Mouse (Mus musculus) heart, adult 2 months (tissue): ENCODE data around the gene Tbxas1. TPM values are rescaled to one million over a fixed set of nuclear protein-coding genes. Genes with fewer than 3 reads are reported as not detected.

ENCODE experiments used
- DNase-seq, 2 experiments: peaks; one replicate each; pipeline ENCODE4 v3.0.0; 2021
- H3K27ac ChIP-seq: fragments of 200-600 bp; 2 replicates; pipeline ENCODE4 v1.8.1; 2022
- H3K27me3 ChIP-seq: fragments of 200-500 bp; 2 replicates; pipeline ENCODE4 v1.6.1; 2012; ENCODE audit warnings: mild to moderate bottlenecking, low read length, inconsistent platforms, mixed read lengths; ENCODE audit not compliant: control insufficient read depth, insufficient read depth
- H3K36me3 ChIP-seq: fragments of 200-500 bp; 2 replicates; pipeline ENCODE4 v1.6.1; 2012; ENCODE audit warnings: low read length, inconsistent platforms; ENCODE audit not compliant: control insufficient read depth, insufficient read depth
- H3K4me1 ChIP-seq: fragments of 200-500 bp; 2 replicates; pipeline ENCODE4 v1.6.1; 2011; ENCODE audit warnings: low read length; ENCODE audit not compliant: control insufficient read depth, insufficient read depth
- H3K4me3 ChIP-seq: fragments of 200-600 bp; 2 replicates; pipeline ENCODE4 v1.8.1; 2022
- H3K79me2 ChIP-seq: fragments of 200-500 bp; replicated peaks from 2 replicates; pipeline ENCODE4 v1.6.1; 2012; ENCODE audit warnings: mild to moderate bottlenecking, inconsistent platforms, low read length, moderate library complexity, mixed read lengths; ENCODE audit not compliant: control insufficient read depth, insufficient read depth
- H3K9ac ChIP-seq: fragments of 200-500 bp; 2 replicates; pipeline ENCODE4 v1.6.1; 2012; ENCODE audit warnings: low read depth, mild to moderate bottlenecking, control low read depth, inconsistent platforms, low read length, mixed read lengths
- CTCF ChIP-seq: fragments of 200-600 bp; IDR thresholded peaks from 2 replicates; pipeline ENCODE4 v1.8.1; 2022; ENCODE audit warnings: antibody characterized with exemption, mild to moderate bottlenecking, moderate library complexity
- EP300 ChIP-seq: fragments of 200-500 bp; IDR thresholded peaks from 2 replicates; pipeline ENCODE4 v1.6.1; 2011; ENCODE audit warnings: low read depth, low read length, control low read depth; ENCODE audit not compliant: insufficient read depth
- POLR2A ChIP-seq: fragments of 200-500 bp; IDR thresholded peaks from 2 replicates; pipeline ENCODE4 v1.6.1; 2011; ENCODE audit warnings: mild to moderate bottlenecking, low read depth, low read length, control low read depth; ENCODE audit not compliant: insufficient read depth
- WGBS: fragments of 180-500 bp; shearing (Covaris S2); methylation state at CpG from one replicate; pipeline ENCODE4 v1.1.7; 2018; 5-methylcytosine and 5-hydroxymethylcytosine counted together
- intact Hi-C: fragments of 180-260 bp; cut with DNase I; formaldehyde crosslinking; loops from one replicate; pipeline ENCODE4 v1.15.1; 2025
- polyA plus RNA-seq: library from polyadenylated mRNA; depleted of rRNA; stranded (reverse); fragments of >200 nt; gene quantifications from 2 replicates; pipeline ENCODE4 v1.2.3, GENCODE M21; 2012
- total RNA-seq, 2 experiments: library from RNA; stranded (reverse); gene quantifications; 2 replicates each; pipeline ENCODE4 v1.2.3; 2021

Gene Tbxas1
- total and polyA plus RNA-seq, 3 experiments = 1.9 to 2.7 (median 2.1) TPM

DNA sequence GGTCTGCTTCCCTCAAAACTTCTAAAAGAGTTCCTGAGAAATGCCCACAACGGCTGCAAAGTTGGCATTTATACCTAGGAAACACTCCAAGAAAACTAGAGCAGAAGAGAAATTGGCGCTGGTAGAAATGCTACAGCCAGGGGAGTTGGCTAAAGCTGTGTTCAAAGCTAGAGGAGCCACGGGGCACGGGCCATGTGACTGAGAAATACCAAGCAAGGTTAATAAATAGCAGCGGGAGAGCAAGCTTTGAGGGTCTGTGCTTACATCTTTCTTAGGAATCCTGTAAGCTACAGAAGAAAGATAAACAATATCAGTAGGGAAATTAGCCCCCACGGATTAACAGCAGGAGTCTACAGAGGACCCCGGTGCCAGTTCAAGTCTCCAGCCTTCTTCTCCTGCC, 107.9 kb downstream of the Tbxas1 start:
- 47% methylated on average over 7 of the region's 7 CpGs for WGBS
- no peaks in the 10 kb centered on the region for H3K79me2 ChIP-seq
- H3K4me1 ChIP-seq = no peaks in the 10 kb centered on the region
- H3K9ac ChIP-seq = no peak overlapping the region
- no peak for DNase-seq
- H3K36me3 ChIP-seq = no peaks in the 10 kb centered on the region
- H3K4me3 ChIP-seq = no peak overlapping the region
- H3K27ac ChIP-seq = no peak overlapping the region
- intact Hi-C loops = no loop called here
- TF ChIP-seq EP300 (no peak), CTCF (no peak), POLR2A (no peak)
- H3K27me3 ChIP-seq = no peaks in the 10 kb centered on the region

DNA sequence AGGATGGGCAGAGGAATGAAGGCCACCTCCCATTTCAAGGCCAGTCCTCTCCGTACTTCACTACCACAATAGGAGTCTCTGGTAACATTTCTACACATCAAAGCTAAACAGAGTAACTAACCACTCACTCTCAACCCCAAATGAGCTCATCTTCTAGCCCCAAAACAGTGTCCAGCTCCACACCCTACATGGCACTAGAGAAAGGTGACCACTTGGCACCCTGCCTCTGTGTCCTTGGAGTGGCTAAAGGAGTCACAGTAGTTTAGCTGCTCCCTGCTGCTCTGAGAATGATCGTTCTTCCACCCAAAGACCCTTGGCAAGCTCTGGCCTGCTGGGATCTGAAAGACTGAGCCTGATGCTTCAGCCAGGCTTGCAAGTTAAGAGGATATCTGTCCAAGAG, 109.4 kb downstream of the Tbxas1 start:
- H3K4me1 ChIP-seq = no peaks in the 10 kb centered on the region
- 84% methylated on average over 2 of the region's 2 CpGs for WGBS
- H3K9ac ChIP-seq = no peak overlapping the region
- H3K4me3 ChIP-seq = no peak overlapping the region
- H3K27me3 ChIP-seq = no peaks in the 10 kb centered on the region
- no peaks in the 10 kb centered on the region for H3K36me3 ChIP-seq
- no peak overlapping the region for H3K27ac ChIP-seq
- intact Hi-C loops = no loop called here
- no peak for DNase-seq
- no peaks in the 10 kb centered on the region for H3K79me2 ChIP-seq
- no peak for TF ChIP-seq EP300
- no peak for TF ChIP-seq POLR2A
- TF ChIP-seq CTCF = no peak

DNA sequence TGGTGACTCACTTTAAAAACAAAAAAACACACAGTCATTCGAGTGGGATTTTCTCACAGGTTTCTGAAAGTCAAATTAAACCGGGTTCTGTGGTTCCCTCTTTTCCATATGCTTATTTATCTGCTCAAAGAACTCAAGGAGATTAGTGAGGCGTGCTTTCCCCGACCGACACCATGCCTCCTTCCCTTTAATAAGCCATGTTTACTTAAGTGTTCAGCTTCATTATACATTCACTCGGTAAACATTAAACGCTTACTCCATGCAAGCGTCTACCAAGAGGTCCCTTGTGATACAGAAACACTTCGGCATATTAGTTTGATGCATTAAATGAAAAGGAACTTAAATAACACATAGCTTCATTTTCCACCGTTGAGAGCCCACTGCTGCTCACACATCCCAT, 111.4 kb downstream of the Tbxas1 start:
- Histone ChIP-seq H3K9ac (no peak overlapping the region), H3K27me3 (no peaks in the 10 kb centered on the region), H3K27ac (no peak overlapping the region), H3K4me3 (no peak overlapping the region), H3K36me3 (no peaks in the 10 kb centered on the region), H3K4me1 (no peaks in the 10 kb centered on the region), H3K79me2 (no peaks in the 10 kb centered on the region)
- intact Hi-C loops = no loop called here
- WGBS = 62% methylated on average over 10 of the region's 10 CpGs
- TF ChIP-seq EP300 (no peak), CTCF (no peak), POLR2A (no peak)
- no peak for DNase-seq

DNA sequence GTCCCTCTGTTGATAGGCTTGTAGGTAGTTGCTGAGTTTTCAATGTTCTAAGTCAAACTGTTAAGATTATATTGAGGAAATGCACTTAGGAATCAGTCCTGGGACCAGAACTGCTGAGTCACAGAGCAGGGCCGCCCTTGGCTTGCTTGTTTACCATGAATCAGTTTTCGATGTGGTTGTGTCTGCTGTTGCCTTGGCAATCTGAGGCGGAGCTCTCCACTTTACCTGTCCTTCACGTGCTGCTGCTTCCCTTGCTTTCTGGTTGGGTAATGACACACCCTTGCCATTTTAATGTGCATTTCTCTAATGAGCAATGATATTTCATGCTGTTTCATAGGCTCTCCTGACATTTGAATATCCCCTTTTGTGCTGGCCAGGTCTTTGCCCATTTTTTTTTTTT, 116.8 kb downstream of the Tbxas1 start:
- Histone ChIP-seq H3K4me3 (no peak overlapping the region), H3K27me3 (no peaks in the 10 kb centered on the region), H3K27ac (no peak overlapping the region), H3K79me2 (no peaks in the 10 kb centered on the region), H3K36me3 (no peaks in the 10 kb centered on the region), H3K9ac (no peak overlapping the region), H3K4me1 (no peaks in the 10 kb centered on the region)
- no peak for DNase-seq
- intact Hi-C loops = no loop called here
- TF ChIP-seq CTCF (no peak), EP300 (no peak), POLR2A (no peak)
- 59% methylated on average over 4 of the region's 4 CpGs for WGBS

DNA sequence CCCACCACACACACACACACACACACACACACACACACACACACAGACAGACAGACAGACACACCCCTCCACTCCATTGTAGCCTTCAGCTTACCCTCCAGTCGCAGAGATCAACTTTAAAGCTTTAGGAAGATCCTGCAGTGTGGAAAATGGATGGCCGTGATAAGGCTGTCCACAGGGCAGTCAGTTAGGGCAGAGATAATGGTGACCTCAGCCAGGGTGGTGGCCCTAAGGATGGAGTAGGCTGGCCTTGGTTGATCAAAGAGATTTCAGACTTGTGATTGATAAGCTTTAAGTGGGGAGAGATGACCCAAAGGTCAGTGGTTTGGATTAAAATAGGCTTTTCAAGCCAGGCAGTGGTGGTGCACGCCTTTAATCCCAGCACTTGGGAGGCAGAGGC, 120.6 kb downstream of the Tbxas1 start:
- Histone ChIP-seq H3K9ac (no peak overlapping the region), H3K27ac (no peak overlapping the region), H3K4me3 (no peak overlapping the region), H3K36me3 (no peaks in the 10 kb centered on the region), H3K79me2 (no peaks in the 10 kb centered on the region), H3K4me1 (no peaks in the 10 kb centered on the region), H3K27me3 (no peaks in the 10 kb centered on the region)
- no peak for DNase-seq
- TF ChIP-seq EP300 = no peak
- no peak for TF ChIP-seq POLR2A
- TF ChIP-seq CTCF = no peak
- intact Hi-C loops = no loop called here
- 76% methylated on average over 3 of the region's 3 CpGs for WGBS

DNA sequence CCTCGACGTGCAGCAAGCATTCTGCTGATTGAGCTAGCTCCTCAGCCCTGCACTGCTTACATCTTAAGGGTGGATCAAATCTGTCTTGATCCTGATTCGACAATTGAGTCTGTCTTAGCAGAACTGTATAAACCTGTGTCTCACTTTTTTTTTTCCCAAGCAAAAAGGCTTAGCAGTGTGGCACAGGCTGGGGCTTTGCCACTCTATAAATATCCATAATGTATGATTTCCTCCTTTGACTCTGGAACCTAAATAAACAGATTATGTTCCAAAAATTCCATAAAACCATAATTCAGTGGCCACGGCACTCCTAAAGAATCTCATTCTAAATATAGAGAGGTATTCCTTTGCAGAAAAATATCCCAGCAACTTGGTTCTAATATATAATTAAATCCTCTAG, 122.6 kb downstream of the Tbxas1 start:
- H3K9ac ChIP-seq = no peak overlapping the region
- no peak overlapping the region for H3K27ac ChIP-seq
- no peaks in the 10 kb centered on the region for H3K79me2 ChIP-seq
- no peaks in the 10 kb centered on the region for H3K36me3 ChIP-seq
- H3K4me1 ChIP-seq = no peaks in the 10 kb centered on the region
- intact Hi-C loops = no loop called here
- DNase-seq = no peak
- WGBS = 86% methylated on average over 4 of the region's 4 CpGs
- no peak overlapping the region for H3K4me3 ChIP-seq
- H3K27me3 ChIP-seq = no peaks in the 10 kb centered on the region
- TF ChIP-seq POLR2A = no peak
